Mouse (Mus musculus): ENCODE data around the gene Gm10681. TPM values are rescaled to one million over a fixed set of nuclear protein-coding genes. Genes with fewer than 3 reads are reported as not detected.
"Not testable (repeated sequence)": the region's sequence is repeated elsewhere in the genome, so short reads cannot be mapped to it uniquely, and the experiment has no call there.

Gm10681 gene
- polyA plus RNA-seq, 1 experiment from 2014 or later: not detected

DNA sequence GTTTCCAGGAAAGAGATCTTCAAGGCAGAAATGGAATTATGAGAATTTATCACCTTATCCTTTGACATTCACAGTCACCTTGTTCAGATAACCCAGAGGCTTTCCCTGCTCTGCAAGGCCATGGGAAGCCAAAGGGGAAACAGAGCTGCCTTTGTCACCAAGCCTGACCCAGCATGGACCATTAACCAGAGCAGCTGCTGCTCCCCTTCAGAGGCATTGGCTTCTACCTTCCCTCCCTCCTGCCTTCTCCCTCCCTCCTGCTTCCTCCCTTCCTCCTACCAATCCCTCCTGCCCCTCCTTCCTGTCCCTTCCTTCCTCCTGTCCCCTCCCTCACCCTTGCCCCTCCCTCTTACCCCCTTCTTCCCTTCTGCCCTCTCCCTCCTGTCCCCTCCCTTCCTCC lies 41.0 kb downstream of the Gm10681 start:
- ATAC-seq (replicated peaks; ENCODE audit: extremely low read depth, insufficient read depth, low FRiP score); H3K9ac ChIP-seq (ENCODE audit: low read length); H3K9me3 ChIP-seq (replicated peaks; ENCODE audit: control insufficient read depth, low read length); H3K4me1 ChIP-seq (ENCODE audit: control insufficient read depth, insufficient read depth, low read length); H3K27ac ChIP-seq (ENCODE audit: low read length); H3K4me2 ChIP-seq (ENCODE audit: low read depth, low read length); H3K27me3 ChIP-seq (ENCODE audit: control insufficient read depth, insufficient read depth, low read length); H3K4me3 ChIP-seq (ENCODE audit: low read length); H3K36me3 ChIP-seq (ENCODE audit: control insufficient read depth, insufficient read depth): not testable (repeated sequence)

DNA sequence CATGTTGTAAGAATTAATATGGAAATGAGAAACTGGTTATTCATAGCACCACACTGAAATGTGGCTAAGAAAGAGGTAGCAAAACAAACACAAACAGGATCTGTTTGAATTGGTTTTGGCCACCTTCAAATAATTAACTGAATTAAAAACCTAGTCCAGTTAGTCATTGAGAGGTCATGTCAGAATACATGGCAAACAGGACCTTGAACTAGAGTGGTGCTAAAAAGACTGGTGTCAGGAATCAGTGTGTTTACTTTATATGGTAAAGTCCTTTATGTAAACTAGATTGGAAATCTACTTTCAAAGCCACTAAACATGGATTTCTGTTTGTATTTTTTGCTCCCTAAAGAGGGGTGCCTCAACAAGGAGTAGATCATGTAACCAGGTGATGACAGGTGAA lies 63.6 kb downstream of the Gm10681 start:
- not testable (repeated sequence) for H3K36me3 ChIP-seq (ENCODE audit: control insufficient read depth, insufficient read depth); ATAC-seq (replicated peaks; ENCODE audit: extremely low read depth, insufficient read depth, low FRiP score); H3K9me3 ChIP-seq (replicated peaks; ENCODE audit: control insufficient read depth, low read length); H3K4me2 ChIP-seq (ENCODE audit: low read depth, low read length); H3K4me1 ChIP-seq (ENCODE audit: control insufficient read depth, insufficient read depth, low read length); H3K4me3 ChIP-seq (ENCODE audit: low read length); H3K27me3 ChIP-seq (ENCODE audit: control insufficient read depth, insufficient read depth, low read length); H3K27ac ChIP-seq (ENCODE audit: low read length); H3K9ac ChIP-seq (ENCODE audit: low read length)

DNA sequence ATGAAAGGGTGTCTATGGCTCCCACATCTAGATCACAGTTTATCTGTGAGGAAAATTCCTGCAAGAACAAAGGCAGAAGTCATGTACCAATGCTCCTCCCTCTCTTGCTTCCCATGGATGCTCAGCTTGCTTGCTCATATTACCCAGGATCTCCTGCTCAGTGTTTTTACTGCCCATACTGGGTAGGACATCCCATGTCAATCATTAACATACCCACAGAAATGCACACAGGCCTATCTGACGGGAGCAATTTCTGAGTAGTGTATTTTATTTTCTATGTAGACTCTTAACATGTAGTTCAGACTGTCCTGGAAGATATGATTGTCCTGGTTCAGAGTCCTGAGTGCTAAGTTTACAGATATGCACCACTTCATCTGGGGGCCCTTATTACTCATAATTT lies 64.1 kb downstream of the Gm10681 start:
- H3K4me1 ChIP-seq (ENCODE audit: control insufficient read depth, insufficient read depth, low read length); H3K4me3 ChIP-seq (ENCODE audit: low read length); H3K9me3 ChIP-seq (replicated peaks; ENCODE audit: control insufficient read depth, low read length); H3K36me3 ChIP-seq (ENCODE audit: control insufficient read depth, insufficient read depth); H3K9ac ChIP-seq (ENCODE audit: low read length); ATAC-seq (replicated peaks; ENCODE audit: extremely low read depth, insufficient read depth, low FRiP score); H3K27me3 ChIP-seq (ENCODE audit: control insufficient read depth, insufficient read depth, low read length); H3K27ac ChIP-seq (ENCODE audit: low read length); H3K4me2 ChIP-seq (ENCODE audit: low read depth, low read length): not testable (repeated sequence)
- no CpG with 5 or more reads among the region's 1 CpGs for whole genome bisulfite sequencing

DNA sequence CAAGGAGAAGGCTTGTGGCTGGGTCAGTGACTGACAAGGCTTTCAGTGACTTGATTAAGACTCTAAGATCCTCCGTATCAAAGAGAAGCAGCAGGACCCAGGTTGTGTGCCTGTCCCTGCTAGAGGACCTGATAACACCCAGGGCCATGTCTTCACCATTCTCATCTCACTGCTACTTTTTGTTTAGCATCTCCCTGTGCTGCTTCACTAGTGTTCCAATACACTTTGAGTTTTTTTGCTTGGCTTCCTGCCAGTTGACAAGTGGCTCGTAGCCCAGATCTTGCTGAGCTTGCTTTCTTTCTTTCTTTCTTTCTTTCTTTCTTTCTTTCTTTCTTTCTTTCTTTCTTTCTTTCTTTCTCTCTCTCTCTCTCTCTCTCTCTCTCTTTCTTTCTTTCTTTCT lies 65.8 kb downstream of the Gm10681 start:
- not testable (repeated sequence) for H3K36me3 ChIP-seq (ENCODE audit: control insufficient read depth, insufficient read depth); H3K4me1 ChIP-seq (ENCODE audit: control insufficient read depth, insufficient read depth, low read length); H3K27ac ChIP-seq (ENCODE audit: low read length); H3K9me3 ChIP-seq (replicated peaks; ENCODE audit: control insufficient read depth, low read length); H3K4me3 ChIP-seq (ENCODE audit: low read length); H3K27me3 ChIP-seq (ENCODE audit: control insufficient read depth, insufficient read depth, low read length); ATAC-seq (replicated peaks; ENCODE audit: extremely low read depth, insufficient read depth, low FRiP score); H3K4me2 ChIP-seq (ENCODE audit: low read depth, low read length); H3K9ac ChIP-seq (ENCODE audit: low read length)
- WGBS: 14% methylated on average over 1 of the region's 2 CpGs

DNA sequence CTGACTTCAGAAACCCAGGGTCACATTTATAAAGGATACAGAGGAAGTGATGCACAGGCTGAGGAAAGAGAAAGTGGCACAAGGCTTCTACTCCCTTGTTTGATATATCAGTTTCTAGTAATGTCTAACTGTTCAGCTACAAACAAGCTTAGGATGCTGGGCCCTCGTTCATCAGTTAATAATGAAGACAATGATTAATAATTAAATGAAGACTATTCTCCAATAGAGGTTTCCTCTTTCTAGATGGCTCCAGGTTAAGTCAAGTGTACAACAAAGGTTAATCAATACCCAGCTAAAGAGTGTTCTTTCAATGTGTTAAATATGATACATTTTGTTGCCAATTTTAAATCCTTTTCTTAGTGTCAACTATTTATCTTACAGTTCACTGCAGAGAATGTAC lies 78.2 kb downstream of the Gm10681 start, which contains the start of gene Hsd3b4:
Gene Hsd3b4 (minus strand): TSS at position 101 of the 400 bp plus-strand sequence.
- H3K27ac ChIP-seq (ENCODE audit: low read length); H3K4me2 ChIP-seq (ENCODE audit: low read depth, low read length); ATAC-seq (replicated peaks; ENCODE audit: extremely low read depth, insufficient read depth, low FRiP score); H3K4me3 ChIP-seq (ENCODE audit: low read length); H3K4me1 ChIP-seq (ENCODE audit: control insufficient read depth, insufficient read depth, low read length); H3K9ac ChIP-seq (ENCODE audit: low read length); H3K36me3 ChIP-seq (ENCODE audit: control insufficient read depth, insufficient read depth); H3K9me3 ChIP-seq (replicated peaks; ENCODE audit: control insufficient read depth, low read length); H3K27me3 ChIP-seq (ENCODE audit: control insufficient read depth, insufficient read depth, low read length): not testable (repeated sequence)
- no CpG with 5 or more reads among the region's 1 CpGs for WGBS

DNA sequence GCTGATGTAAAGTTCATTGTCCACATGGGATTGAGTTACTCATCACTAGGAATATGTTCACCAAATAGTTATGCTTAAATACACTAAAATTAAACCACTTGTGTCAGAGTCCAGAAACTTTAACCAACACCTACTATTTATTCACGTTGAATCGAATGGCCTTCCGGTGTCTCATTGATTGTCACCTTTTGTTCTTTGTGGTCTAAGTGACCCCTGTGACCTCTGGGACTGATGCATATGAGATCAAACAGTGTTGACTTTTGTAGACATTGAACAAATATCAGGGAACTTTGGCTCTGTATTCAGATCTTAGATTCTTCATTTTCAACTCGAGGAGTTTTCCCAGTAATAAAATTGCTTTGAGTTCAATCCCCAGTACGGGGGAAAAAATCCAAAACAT lies 81.4 kb downstream of the Gm10681 start:
- H3K27me3 ChIP-seq (ENCODE audit: control insufficient read depth, insufficient read depth, low read length); H3K4me3 ChIP-seq (ENCODE audit: low read length); ATAC-seq (replicated peaks; ENCODE audit: extremely low read depth, insufficient read depth, low FRiP score); H3K9me3 ChIP-seq (replicated peaks; ENCODE audit: control insufficient read depth, low read length); H3K4me2 ChIP-seq (ENCODE audit: low read depth, low read length); H3K36me3 ChIP-seq (ENCODE audit: control insufficient read depth, insufficient read depth); H3K27ac ChIP-seq (ENCODE audit: low read length); H3K4me1 ChIP-seq (ENCODE audit: control insufficient read depth, insufficient read depth, low read length); H3K9ac ChIP-seq (ENCODE audit: low read length): not testable (repeated sequence)
- WGBS: no CpG with 5 or more reads among the region's 5 CpGs

Other genes with a start within 250 kb of the Gm10681 start
- 94.8 and 112 TPM in 2 replicates for gene Phgdh, start 248.8 kb downstream of the Gm10681 start, polyA plus RNA-seq (2015; fragmentation: Nextera tagmentation; extraction: Ambion mirVana)
- gene Zfp697, start 206.3 kb downstream of the Gm10681 start, polyA plus RNA-seq (2015; fragmentation: Nextera tagmentation; extraction: Ambion mirVana): 9.3 and 9.8 TPM in 2 replicates
- gene Gm4450, start 131.7 kb downstream of the Gm10681 start, polyA plus RNA-seq (2015; fragmentation: Nextera tagmentation; extraction: Ambion mirVana): not detected in 2 replicates
- gene Hsd3b4, start 78.3 kb downstream of the Gm10681 start, polyA plus RNA-seq (2015; fragmentation: Nextera tagmentation; extraction: Ambion mirVana): not detected in 2 replicates
- not detected in 2 replicates for gene Hsd3b5, start 41.4 kb upstream of the Gm10681 start, polyA plus RNA-seq (2015; fragmentation: Nextera tagmentation; extraction: Ambion mirVana)
- 0.05 TPM in 1 of 2 replicates, not detected in the other for gene Hsd3b2, start 135.7 kb upstream of the Gm10681 start, polyA plus RNA-seq (2015; fragmentation: Nextera tagmentation; extraction: Ambion mirVana)
- 0.14 and 0.16 TPM in 2 replicates for gene Hsd3b3, start 174.3 kb upstream of the Gm10681 start, polyA plus RNA-seq (2015; fragmentation: Nextera tagmentation; extraction: Ambion mirVana)
- 1.5 TPM in 2 replicates for gene Hsd3b6, start 225.6 kb upstream of the Gm10681 start, polyA plus RNA-seq (2015; fragmentation: Nextera tagmentation; extraction: Ambion mirVana)